Mouse (Mus musculus): ENCODE measurements around the gene Arl15. TPM values are rescaled to one million over a fixed set of nuclear protein-coding genes. Genes with fewer than 3 reads are reported as not detected.

Gene Arl15
- total RNA-seq, 2 experiments from 2014 or later: 12.5 to 21.6 TPM

GRCm38 (mm10) chr13:114113516-114113915 lies 319.2 kb downstream of the Arl15 start:
- no peak for ATAC-seq (replicated peaks; ENCODE audit: low FRiP score, low TSS enrichment, poor library complexity, severe bottlenecking)

GRCm38 (mm10) chr13:114114586-114114985 lies 320.3 kb downstream of the Arl15 start:
- no peak for ATAC-seq (replicated peaks; ENCODE audit: low FRiP score, low TSS enrichment, poor library complexity, severe bottlenecking)

- ATAC-seq (replicated peaks; ENCODE audit: low FRiP score, low TSS enrichment, poor library complexity, severe bottlenecking): no peak
Measured at GRCm38 (mm10) chr13:114115106-114115505, 320.8 kb downstream of the Arl15 start.

GRCm38 (mm10) chr13:114118104-114118830 lies 324.0 kb downstream of the Arl15 start:
- ATAC-seq (replicated peaks; ENCODE audit: low FRiP score, low TSS enrichment, poor library complexity, severe bottlenecking): no peak

GRCm38 (mm10) chr13:114119816-114120215 lies 325.5 kb downstream of the Arl15 start:
- ATAC-seq (replicated peaks; ENCODE audit: low FRiP score, low TSS enrichment, poor library complexity, severe bottlenecking): no peak

- no peak for ATAC-seq (replicated peaks; ENCODE audit: low FRiP score, low TSS enrichment, poor library complexity, severe bottlenecking)
Measured at GRCm38 (mm10) chr13:114121591-114121990, 327.3 kb downstream of the Arl15 start.

GRCm38 (mm10) chr13:114123391-114123790 lies 329.1 kb downstream of the Arl15 start:
- ATAC-seq (replicated peaks; ENCODE audit: low FRiP score, low TSS enrichment, poor library complexity, severe bottlenecking): no peak

- ATAC-seq (replicated peaks; ENCODE audit: low FRiP score, low TSS enrichment, poor library complexity, severe bottlenecking): no peak
Measured at GRCm38 (mm10) chr13:114124385-114124784, 330.1 kb downstream of the Arl15 start.

GRCm38 (mm10) chr13:114124991-114125390 lies 330.7 kb downstream of the Arl15 start:
- no peak for ATAC-seq (replicated peaks; ENCODE audit: low FRiP score, low TSS enrichment, poor library complexity, severe bottlenecking)

GRCm38 (mm10) chr13:114128366-114128765 lies 334.1 kb downstream of the Arl15 start:
- no peak for ATAC-seq (replicated peaks; ENCODE audit: low FRiP score, low TSS enrichment, poor library complexity, severe bottlenecking)

GRCm38 (mm10) chr13:114129986-114130385 lies 335.7 kb downstream of the Arl15 start:
- no peak for ATAC-seq (replicated peaks; ENCODE audit: low FRiP score, low TSS enrichment, poor library complexity, severe bottlenecking)

- ATAC-seq (replicated peaks; ENCODE audit: low FRiP score, low TSS enrichment, poor library complexity, severe bottlenecking): no peak
Measured at GRCm38 (mm10) chr13:114130566-114131319, 336.4 kb downstream of the Arl15 start.

GRCm38 (mm10) chr13:114138921-114139320 lies 344.6 kb downstream of the Arl15 start:
- ATAC-seq (replicated peaks; ENCODE audit: low FRiP score, low TSS enrichment, poor library complexity, severe bottlenecking): no peak

- no peak for ATAC-seq (replicated peaks; ENCODE audit: low FRiP score, low TSS enrichment, poor library complexity, severe bottlenecking)
Measured at GRCm38 (mm10) chr13:114139570-114139969, 345.3 kb downstream of the Arl15 start.

GRCm38 (mm10) chr13:114142826-114143225 lies 348.5 kb downstream of the Arl15 start:
- ATAC-seq (replicated peaks; ENCODE audit: low FRiP score, low TSS enrichment, poor library complexity, severe bottlenecking): no peak

- ATAC-seq (replicated peaks; ENCODE audit: low FRiP score, low TSS enrichment, poor library complexity, severe bottlenecking): peak; percentile 32; the same call in 1 of the 2 replicates
Measured at GRCm38 (mm10) chr13:114143247-114143646, 348.9 kb downstream of the Arl15 start.

GRCm38 (mm10) chr13:114144052-114145046 lies 350.0 kb downstream of the Arl15 start:
- ATAC-seq (replicated peaks; ENCODE audit: low FRiP score, low TSS enrichment, poor library complexity, severe bottlenecking): no peak

GRCm38 (mm10) chr13:114145249-114145648 lies 350.9 kb downstream of the Arl15 start:
- ATAC-seq (replicated peaks; ENCODE audit: low FRiP score, low TSS enrichment, poor library complexity, severe bottlenecking): no peak

- no peak for ATAC-seq (replicated peaks; ENCODE audit: low FRiP score, low TSS enrichment, poor library complexity, severe bottlenecking)
Measured at GRCm38 (mm10) chr13:114150856-114151697, 356.8 kb downstream of the Arl15 start.
